ENCODE assay signal across 8 mouse cellular contexts in genomic region chr10:17725644-17726372, GRCm38 (mm10). TPM values are rescaled to one million over a fixed set of nuclear protein-coding genes. Genes with fewer than 3 reads are reported as not detected.
A peak's percentile ranks its signal among the peaks of the same experiment; 100 is the strongest.
DNase-seq lines count a peak whose midpoint lies in the region; ATAC-seq and TF ChIP-seq lines count a peak whose summit lies in the region.

No protein-coding gene starts in this region.

- no peak overlapping the region for H3K9ac ChIP-seq in heart, embryonic 11.5 days (ENCODE audit: low read depth, low read length)
- H3K9ac ChIP-seq in intestine, embryonic 14.5 days (ENCODE audit: low read length), result no peak overlapping the region
- H3K9ac ChIP-seq in midbrain, embryonic 11.5 days (ENCODE audit: low read length), result no peak overlapping the region

- no peak for TF ChIP-seq CTCF in cortical plate, adult 2 months (IDR thresholded peaks at IDR 0.05; ENCODE audit: extremely low read depth, insufficient read depth, low read length)

- H3K9me3 ChIP-seq in heart, embryonic 11.5 days (replicated peaks; ENCODE audit: control insufficient read depth, low read length), result no peaks in the 10 kb centered on the region
- H3K9me3 ChIP-seq in intestine, embryonic 14.5 days (ENCODE audit: control insufficient read depth, low read length), result no peaks in the 10 kb centered on the region
- H3K9me3 ChIP-seq in midbrain, embryonic 11.5 days (ENCODE audit: control insufficient read depth, low read length), result no peaks in the 10 kb centered on the region

- peaks cover 16% of the 10 kb centered on the region for H3K4me1 ChIP-seq in heart, embryonic 11.5 days (ENCODE audit: control insufficient read depth, insufficient read depth, low read length)
- peaks cover 5% of the 10 kb centered on the region; the same call in 1 of the 2 replicates for H3K4me1 ChIP-seq in cortical plate, adult 2 months (ENCODE audit: control insufficient read depth, insufficient read depth, low read length)
- H3K4me1 ChIP-seq in intestine, embryonic 14.5 days (replicated peaks; ENCODE audit: control insufficient read depth, insufficient read depth, low read length), result peaks cover 29% of the 10 kb centered on the region
- H3K4me1 ChIP-seq in midbrain, embryonic 11.5 days (ENCODE audit: control insufficient read depth, insufficient read depth, low read length), result peaks cover 18% of the 10 kb centered on the region

- no peaks in the 10 kb centered on the region for H3K27me3 ChIP-seq in heart, embryonic 11.5 days (ENCODE audit: control insufficient read depth, insufficient read depth, low read length)
- H3K27me3 ChIP-seq in intestine, embryonic 14.5 days (replicated peaks; ENCODE audit: control insufficient read depth, insufficient read depth, low read length), result no peaks in the 10 kb centered on the region
- no peaks in the 10 kb centered on the region for H3K27me3 ChIP-seq in midbrain, embryonic 11.5 days (ENCODE audit: control insufficient read depth, insufficient read depth, low read length)

- 42% methylated on average over 7 of the region's 7 CpGs for WGBS in heart, embryonic 11.5 days (ENCODE audit: insufficient replicate concordance)
- 52% methylated on average over 7 of the region's 7 CpGs for WGBS in intestine, embryonic 14.5 days
- 46% methylated on average over 7 of the region's 7 CpGs for WGBS in midbrain, embryonic 11.5 days

- DNase-seq in heart, postnatal 14 days, result no peak
- DNase-seq in intestine, embryonic 14.5 days (ENCODE audit: low spot score), result no peak
- no peak for DNase-seq in midbrain, embryonic 11.5 days (ENCODE audit: low spot score, missing footprints)
- no peak for DNase-seq in frontal cortex, adult 2 months (ENCODE audit: extremely low spot score in 1 of 2, low spot score in 1 of 2)
- no peak for DNase-seq in ovary, postnatal 36 days (ENCODE audit: low spot score)
- no peak for DNase-seq in gastrocnemius, adult 8-10 months (ENCODE audit: low spot score in 2 of 2)

- H3K4me2 ChIP-seq in heart, embryonic 11.5 days, result peak overlapping the region; percentile 73
- H3K4me2 ChIP-seq in intestine, embryonic 14.5 days (ENCODE audit: low read length), result peak overlapping the region; percentile 95
- peak overlapping the region; percentile 79 for H3K4me2 ChIP-seq in midbrain, embryonic 11.5 days

- no peaks in the 10 kb centered on the region for H3K36me3 ChIP-seq in heart, embryonic 11.5 days (ENCODE audit: control insufficient read depth, insufficient read depth, low read length)
- H3K36me3 ChIP-seq in intestine, embryonic 14.5 days (ENCODE audit: control insufficient read depth, insufficient read depth, low read length), result peaks cover 9% of the 10 kb centered on the region; the same call in 1 of the 2 replicates
- H3K36me3 ChIP-seq in midbrain, embryonic 11.5 days (ENCODE audit: control insufficient read depth, insufficient read depth, low read length), result no peaks in the 10 kb centered on the region; the same call in 1 of the 2 replicates

- no peak for TF ChIP-seq POLR2A in cortical plate, adult 2 months (IDR thresholded peaks at IDR 0.05; ENCODE audit: extremely low read depth, insufficient read depth, low read length)

- H3K4me3 ChIP-seq in heart, embryonic 11.5 days (ENCODE audit: low read depth, low read length), result peak overlapping the region; percentile 20; the same call in 1 of the 2 replicates
- H3K4me3 ChIP-seq in cortical plate, adult 2 months (ENCODE audit: insufficient read depth, low read length), result peak overlapping the region; percentile 75
- H3K4me3 ChIP-seq in intestine, embryonic 14.5 days (ENCODE audit: low read depth, low read length), result peak overlapping the region; percentile 92; the same call in 1 of the 2 replicates
- H3K4me3 ChIP-seq in midbrain, embryonic 11.5 days (ENCODE audit: low read depth, low read length), result peak overlapping the region; percentile 98

- intact Hi-C loops in heart, postnatal 14 days (cut with DNase I), result loop anchor here (10.0 kb wide), 3 partner anchors 361 to 941 kb away; no protein-coding TSS in a partner anchor

- no peak for ATAC-seq in heart, embryonic 11.5 days (replicated peaks; ENCODE audit: insufficient number of reproducible peaks, low FRiP score, low TSS enrichment)
- ATAC-seq in intestine, embryonic 14.5 days (replicated peaks; ENCODE audit: low FRiP score, low TSS enrichment, low read depth), result no peak
- ATAC-seq in midbrain, embryonic 11.5 days (ENCODE audit: low FRiP score), result no peak

- H3K27ac ChIP-seq in heart, embryonic 11.5 days (ENCODE audit: low read depth, low read length), result no peak overlapping the region
- H3K27ac ChIP-seq in cortical plate, adult 2 months (ENCODE audit: insufficient read depth, low read length), result no peak overlapping the region
- H3K27ac ChIP-seq in intestine, embryonic 14.5 days (ENCODE audit: low read depth), result no peak overlapping the region
- no peak overlapping the region for H3K27ac ChIP-seq in midbrain, embryonic 11.5 days (ENCODE audit: low read depth, low read length)

RNA-seq across cellular contexts. Expression of gene Cited2, which starts 2.8 kb away (rescaled TPM):
- 35.4 and 42.6 TPM in 2 replicates for polyA plus RNA-seq in heart, embryonic 11.5 days (2014; fragmentation: Nextera tagmentation; extraction: Ambion mirVana)
- 10 to 100 TPM; 34.2 to 39.6 TPM for total RNA-seq in heart, postnatal 14 days (2021)
- polyA plus RNA-seq in cortical plate, adult 2 months (2012; rRNA removed), result 36.0 and 41.9 TPM in 2 replicates
- polyA plus RNA-seq in intestine, embryonic 14.5 days (2014; fragmentation: Nextera tagmentation; extraction: Ambion mirVana), result 45.2 and 48.7 TPM in 2 replicates
- polyA plus RNA-seq in midbrain, embryonic 11.5 days (2014; fragmentation: Nextera tagmentation; extraction: Ambion mirVana), result 90.4 and 95.8 TPM in 2 replicates
- 75.0 and 91.6 TPM in 2 replicates for polyA plus RNA-seq in frontal cortex, adult 2 months (2012; rRNA removed)
- total RNA-seq in gastrocnemius, adult 8-10 months (2022), result 10 to 100 TPM; 30.2 to 66.6 (median 41.0) TPM

Comparison
In these comparisons a context has a peak if more than half of its experiments do, and no peak if none do; other contexts are left out.
1. H3K4me3 ChIP-seq: peak in every context shown above with its lines; median percentile 98 in midbrain, embryonic 11.5 days; 92 in intestine, embryonic 14.5 days; 75 in cortical plate, adult 2 months; 20 in heart, embryonic 11.5 days.